Mouse (Mus musculus) stomach, postnatal 0 days (tissue): ENCODE data around the gene Rab6a. TPM values are rescaled to one million over a fixed set of nuclear protein-coding genes. Genes with fewer than 3 reads are reported as not detected.

Experiments used
- ATAC-seq: fragments of 200-750 bp; cut with Nextera tagmentation; 2 replicates; pipeline ENCODE4 v1.8.0; 2017; ENCODE audit not compliant: low FRiP score, low TSS enrichment
- DNase-seq: peaks from one replicate; pipeline ENCODE4 v3.0.0-alpha.2; 2016; ENCODE audit warnings: low spot score
- H3K27ac ChIP-seq: fragments of 300-500 bp; sonication (generic); replicated peaks from 2 replicates; pipeline ENCODE4 v1.5.1; 2014; ENCODE audit warnings: mild to moderate bottlenecking, control low read depth
- H3K27me3 ChIP-seq: fragments of 300-500 bp; sonication (generic); 2 replicates; pipeline ENCODE4 v1.6.1; 2014; ENCODE audit warnings: low read length; ENCODE audit not compliant: control insufficient read depth, insufficient read depth
- H3K36me3 ChIP-seq: fragments of 300-500 bp; sonication (generic); 2 replicates; pipeline ENCODE4 v1.6.1; 2014; ENCODE audit warnings: low read length, mixed read lengths; ENCODE audit not compliant: control insufficient read depth, insufficient read depth
- H3K4me1 ChIP-seq: fragments of 300-500 bp; sonication (generic); replicated peaks from 2 replicates; pipeline ENCODE4 v1.6.1; 2014; ENCODE audit warnings: antibody characterized with exemption; ENCODE audit not compliant: control insufficient read depth, insufficient read depth
- H3K4me2 ChIP-seq: fragments of 300-500 bp; sonication (generic); replicated peaks from 2 replicates; pipeline ENCODE4 v1.6.1; 2014; ENCODE audit warnings: low read depth, mild to moderate bottlenecking, control low read depth, moderate library complexity
- H3K4me3 ChIP-seq: fragments of 300-500 bp; sonication (generic); 2 replicates; pipeline ENCODE4 v1.5.1; 2014; ENCODE audit warnings: low read depth, low read length, control low read depth
- H3K9ac ChIP-seq: fragments of 300-500 bp; sonication (generic); 2 replicates; pipeline ENCODE4 v1.6.1; 2014; ENCODE audit warnings: mild to moderate bottlenecking, low read length, control low read depth, mixed read lengths
- H3K9me3 ChIP-seq: fragments of 300-500 bp; sonication (generic); 2 replicates; pipeline ENCODE4 v1.6.1; 2016; ENCODE audit warnings: low read length; ENCODE audit not compliant: control insufficient read depth
- CTCF ChIP-seq: IDR thresholded peaks from 2 replicates; pipeline ENCODE4 v1.5.1; 2016; ENCODE audit warnings: antibody characterized with exemption, low read depth, mild to moderate bottlenecking, moderate library complexity
- EP300 ChIP-seq: optimal IDR thresholded peaks from 2 replicates; pipeline ENCODE3; 2016; ENCODE audit warnings: antibody characterized with exemption
- WGBS: fragments of 180-500 bp; shearing (Covaris S2); extraction: QIAGEN DNeasy Blood & Tissue Kit; methylation state at CpG from one replicate; pipeline ENCODE4 v1.1.7; 2014; 5-methylcytosine and 5-hydroxymethylcytosine counted together
- polyA plus RNA-seq: library from polyadenylated mRNA; unstranded; fragments of >200 nt; fragmentation: Nextera tagmentation; extraction: Ambion mirVana; gene quantifications from 2 replicates; pipeline ENCODE4 v1.2.1, GENCODE M21; 2015

Gene Rab6a
- polyA plus RNA-seq, 1 experiment from 2014 or later: 76.3 TPM

DNA sequence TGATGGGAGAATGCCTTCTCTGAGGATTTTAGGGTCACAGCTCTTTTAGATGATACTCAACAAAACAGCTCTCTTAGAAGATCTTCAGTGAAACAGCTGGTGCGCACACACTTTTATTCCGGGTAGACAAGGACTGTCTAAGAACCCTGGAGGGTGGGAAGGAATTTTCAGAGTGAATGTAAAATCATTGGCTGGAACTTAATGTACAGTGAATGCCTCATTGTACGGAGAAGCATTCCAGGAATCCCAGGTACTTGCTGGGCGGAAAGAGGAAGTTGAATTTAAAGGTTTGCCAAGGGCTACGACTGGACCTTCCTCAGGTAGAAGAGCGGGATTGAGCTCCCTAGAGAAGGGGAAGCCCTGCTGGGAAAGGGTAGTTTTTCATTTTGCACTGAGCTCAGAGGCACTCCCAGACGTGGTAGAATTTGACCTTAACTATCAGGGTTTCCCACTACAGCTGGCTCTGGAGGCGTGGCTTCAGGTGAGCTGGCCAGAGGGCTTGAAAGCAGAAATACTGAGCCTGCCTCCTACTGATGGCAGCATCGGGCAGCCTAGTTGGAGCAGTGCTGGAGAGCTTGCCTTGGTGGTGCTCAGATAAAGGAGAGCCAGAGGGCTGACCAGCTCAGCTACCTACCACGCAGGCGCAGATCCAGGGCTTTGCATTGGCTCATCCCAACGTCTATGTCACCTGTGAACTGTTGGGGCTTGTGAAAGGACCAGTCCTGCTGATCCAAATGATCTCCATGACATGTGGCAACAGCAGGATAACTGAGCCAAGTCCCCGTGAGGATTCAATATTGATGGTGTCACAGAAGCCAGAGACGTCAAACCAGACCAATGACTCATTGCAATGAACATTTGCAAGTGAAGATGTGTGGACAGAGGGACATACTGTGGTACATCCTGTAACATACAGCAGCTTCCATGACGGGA lies 72.0 kb downstream of the Rab6a start:
- Histone ChIP-seq H3K4me2 (peak overlapping the region; percentile 32), H3K4me3 (no peak overlapping the region), H3K9me3 (no peaks in the 10 kb centered on the region), H3K27ac (peak overlapping the region; percentile 13; the same call in 1 of the 2 replicates), H3K27me3 (no peaks in the 10 kb centered on the region), H3K36me3 (no peaks in the 10 kb centered on the region), H3K4me1 (no peaks in the 10 kb centered on the region), H3K9ac (no peak overlapping the region)
- WGBS: 44% methylated on average over 15 of the region's 15 CpGs
- DNase-seq: peak; percentile 53
- TF ChIP-seq CTCF (no peak), EP300 (no peak)
- ATAC-seq: peak; percentile 60

DNA sequence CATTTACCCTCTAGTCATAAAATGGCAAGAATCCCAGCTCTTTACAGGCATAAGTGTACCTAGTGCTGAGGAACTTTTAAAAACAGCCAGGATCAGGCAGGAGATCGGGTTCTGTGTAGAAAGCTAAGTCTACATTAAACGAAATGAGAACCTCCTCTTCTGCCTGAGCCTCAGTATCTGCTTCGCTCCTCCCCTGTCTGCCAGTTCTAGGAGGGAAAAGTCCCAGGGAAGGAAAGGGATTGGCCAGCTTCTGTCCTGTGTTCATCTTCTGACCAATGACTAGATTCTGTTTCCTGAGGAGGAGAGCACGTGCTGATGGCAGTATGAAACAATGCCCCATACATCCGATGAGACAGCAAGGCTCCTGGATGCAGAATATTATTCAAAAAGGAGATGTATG lies 73.9 kb downstream of the Rab6a start:
- no peak overlapping the region for H3K27ac ChIP-seq
- no peak overlapping the region for H3K9ac ChIP-seq
- H3K4me3 ChIP-seq: no peak overlapping the region
- whole genome bisulfite sequencing: 42% methylated on average over 5 of the region's 5 CpGs
- TF ChIP-seq EP300: no peak
- no peak for TF ChIP-seq CTCF
- no peaks in the 10 kb centered on the region for H3K4me1 ChIP-seq
- ATAC-seq (no peak), DNase-seq (no peak)
- no peaks in the 10 kb centered on the region for H3K27me3 ChIP-seq
- no peaks in the 10 kb centered on the region for H3K9me3 ChIP-seq
- H3K36me3 ChIP-seq: no peaks in the 10 kb centered on the region
- no peak overlapping the region for H3K4me2 ChIP-seq

DNA sequence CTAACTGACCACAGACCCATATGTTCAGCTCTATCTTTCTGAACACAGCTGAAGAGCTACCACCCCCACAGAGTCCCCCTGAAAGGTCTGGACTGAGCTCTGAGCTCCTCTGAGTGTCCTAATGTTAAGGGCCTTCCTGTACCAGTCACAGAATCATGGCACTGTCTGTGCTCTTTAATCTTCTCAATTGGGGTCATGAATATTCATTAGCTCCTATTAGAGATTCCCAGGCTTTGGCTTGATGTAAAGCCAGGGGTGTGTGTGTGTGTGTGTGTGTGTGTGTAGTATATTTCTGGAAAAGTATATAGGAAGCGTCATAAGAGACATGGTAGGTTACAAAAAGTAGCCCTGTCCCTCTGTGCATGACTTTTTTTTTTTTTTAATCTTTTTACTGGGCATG lies 76.0 kb downstream of the Rab6a start:
- Histone ChIP-seq H3K27ac (no peak overlapping the region), H3K36me3 (no peaks in the 10 kb centered on the region), H3K9me3 (no peaks in the 10 kb centered on the region), H3K4me3 (no peak overlapping the region), H3K27me3 (no peaks in the 10 kb centered on the region), H3K9ac (no peak overlapping the region), H3K4me2 (no peak overlapping the region), H3K4me1 (no peaks in the 10 kb centered on the region)
- no peak for TF ChIP-seq CTCF
- no peak for TF ChIP-seq EP300
- DNase-seq (no peak), ATAC-seq (no peak)
- 71% methylated on average over 1 of the region's 1 CpGs for WGBS

DNA sequence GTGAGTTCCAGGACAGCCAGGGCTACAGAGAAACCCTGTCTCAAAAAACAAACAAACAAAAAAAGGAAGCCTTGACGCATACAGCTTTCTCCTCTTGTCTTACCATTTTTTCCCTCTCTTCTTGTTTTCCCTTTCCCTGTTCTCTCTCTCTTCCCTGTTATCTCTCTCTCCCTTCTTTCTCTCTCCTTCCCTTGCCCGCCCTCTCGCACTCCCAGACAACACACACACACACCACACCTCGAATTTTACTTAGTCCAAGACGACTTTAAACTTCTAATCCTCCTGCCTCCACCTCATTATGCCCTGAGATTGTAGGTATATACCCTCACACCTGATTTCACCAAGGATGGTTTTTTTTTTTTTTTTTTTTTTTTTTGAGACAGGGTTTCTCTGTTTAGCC lies 76.9 kb downstream of the Rab6a start:
- Histone ChIP-seq H3K4me2 (no peak overlapping the region), H3K4me3 (no peak overlapping the region), H3K4me1 (no peaks in the 10 kb centered on the region), H3K9ac (no peak overlapping the region), H3K36me3 (no peaks in the 10 kb centered on the region), H3K27ac (no peak overlapping the region), H3K9me3 (no peaks in the 10 kb centered on the region), H3K27me3 (no peaks in the 10 kb centered on the region)
- no peak for TF ChIP-seq CTCF
- no peak for TF ChIP-seq EP300
- DNase-seq (no peak), ATAC-seq (no peak)
- 68% methylated on average over 5 of the region's 5 CpGs for WGBS

DNA sequence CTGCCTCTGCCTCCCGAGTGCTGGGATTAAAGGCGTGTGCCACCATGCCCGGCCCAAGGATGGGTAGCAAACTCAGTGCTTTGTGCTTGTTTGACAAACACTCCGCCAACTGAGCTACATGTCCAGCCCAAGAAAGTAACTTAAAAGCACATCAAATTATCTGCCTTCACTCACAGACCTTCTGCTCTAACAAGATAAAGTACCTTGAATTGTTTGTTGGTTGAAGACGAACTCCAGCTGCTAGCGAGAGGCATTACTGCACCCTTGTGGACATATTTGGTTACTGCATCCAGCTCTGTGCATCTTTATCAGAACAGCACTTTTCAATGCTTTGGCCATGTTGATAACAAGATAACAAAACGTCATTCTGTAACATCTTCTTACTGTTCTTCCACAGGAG lies 77.3 kb downstream of the Rab6a start:
- H3K27ac ChIP-seq: no peak overlapping the region
- no peaks in the 10 kb centered on the region for H3K27me3 ChIP-seq
- H3K9me3 ChIP-seq: no peaks in the 10 kb centered on the region
- ATAC-seq: no peak
- TF ChIP-seq CTCF: peak; percentile 96
- no peak for TF ChIP-seq EP300
- H3K4me2 ChIP-seq: no peak overlapping the region
- DNase-seq: peak; percentile 48
- H3K4me3 ChIP-seq: no peak overlapping the region
- H3K9ac ChIP-seq: no peak overlapping the region
- 47% methylated on average over 7 of the region's 7 CpGs for WGBS
- no peaks in the 10 kb centered on the region for H3K36me3 ChIP-seq
- H3K4me1 ChIP-seq: no peaks in the 10 kb centered on the region
